ENCODE assay signal across 8 mouse cellular contexts in genomic region chr16:13668402-13669108, GRCm38 (mm10). TPM values are rescaled to one million over a fixed set of nuclear protein-coding genes. Genes with fewer than 3 reads are reported as not detected.
A peak's percentile ranks its signal among the peaks of the same experiment; 100 is the strongest.
DNase-seq lines count a peak whose midpoint lies in the region; ATAC-seq and TF ChIP-seq lines count a peak whose summit lies in the region.

No protein-coding gene starts in this region.

- WGBS in embryonic facial prominence, embryonic 11.5 days = 81% methylated on average over 10 of the region's 10 CpGs
- WGBS in intestine, embryonic 16.5 days = 77% methylated on average over 10 of the region's 10 CpGs
- WGBS in neural tube, embryonic 12.5 days = 82% methylated on average over 10 of the region's 10 CpGs

- H3K79me2 ChIP-seq in CH12.LX (replicated peaks; ENCODE audit: control insufficient read depth, extremely low read depth, insufficient read depth, poor library complexity, severe bottlenecking) = peaks cover 25% of the 10 kb centered on the region

- TF ChIP-seq EP300 in CH12.LX (IDR thresholded peaks at IDR 0.05; ENCODE audit: low read length) = no peak

- no peak for TF ChIP-seq POLR2A in CH12.LX (IDR thresholded peaks at IDR 0.05; ENCODE audit: low read depth, low read length)

- DNase-seq in heart, adult 11 months = peak; percentile 88
- no peak for DNase-seq in heart, adult 9 months (ENCODE audit: low spot score in 2 of 2)
- DNase-seq in CH12.LX (ENCODE audit: extremely low read depth) = no peak
- no peak for DNase-seq in embryonic facial prominence, embryonic 11.5 days (ENCODE audit: low spot score)
- DNase-seq in gastrocnemius, postnatal 4 days (ENCODE audit: low spot score in 2 of 2) = no peak

- TF ChIP-seq CTCF in CH12.LX (conservative IDR thresholded peaks at IDR 0.05 in 1 of 2, IDR thresholded peaks at IDR 0.05 in 1 of 2; ENCODE audit: low read depth in 2 of 2, low read length in 2 of 2) = no peak

- dilution Hi-C loops in CH12.LX (cut with MboI; ENCODE audit: extremely low pct_ligation_motif_present, extremely low pct_unique_long_range_greater_than_20kb, low sequenced_read_pairs) = no loop called here

- H3K4me1 ChIP-seq in CH12.LX (ENCODE audit: control insufficient read depth in 1 of 2, insufficient read depth in 2 of 2) = peaks cover 5 to 44% of the 10 kb centered on the region in 2 experiments
- no peaks in the 10 kb centered on the region for H3K4me1 ChIP-seq in embryonic facial prominence, embryonic 11.5 days (ENCODE audit: control insufficient read depth, insufficient read depth, low read length)
- H3K4me1 ChIP-seq in intestine, embryonic 16.5 days (ENCODE audit: control insufficient read depth, insufficient read depth, low read length) = peaks cover 7% of the 10 kb centered on the region; the same call in 1 of the 2 replicates
- peaks cover 15% of the 10 kb centered on the region for H3K4me1 ChIP-seq in neural tube, embryonic 12.5 days

- H3K9ac ChIP-seq in CH12.LX (ENCODE audit: insufficient read depth, low read depth) = peak overlapping the region; percentile 26; the same call in 1 of the 2 replicates
- H3K9ac ChIP-seq in embryonic facial prominence, embryonic 11.5 days (replicated peaks; ENCODE audit: low read length) = peak overlapping the region; percentile 79; the same call in 1 of the 2 replicates
- peak overlapping the region; percentile 78 for H3K9ac ChIP-seq in intestine, embryonic 16.5 days (ENCODE audit: low read depth, low read length)
- H3K9ac ChIP-seq in neural tube, embryonic 12.5 days = no peak overlapping the region

- H3K4me2 ChIP-seq in CH12.LX (ENCODE audit: insufficient read depth, low read depth, poor library complexity, severe bottlenecking) = 0 out of 2 replicates have a peak overlapping the region, but pooled peaks have one; percentile 17
- H3K4me2 ChIP-seq in embryonic facial prominence, embryonic 11.5 days (ENCODE audit: low read depth, low read length) = no peak overlapping the region
- peak overlapping the region; percentile 41; the same call in 1 of the 2 replicates for H3K4me2 ChIP-seq in intestine, embryonic 16.5 days (ENCODE audit: low read depth, low read length)
- H3K4me2 ChIP-seq in neural tube, embryonic 12.5 days (replicated peaks) = peak overlapping the region; percentile 86

- no peak for TF ChIP-seq RAD21 in CH12.LX (IDR thresholded peaks at IDR 0.05; ENCODE audit: low read depth, low read length)

- peak overlapping the region in 2 of 3 experiments; percentile 73 to 97 for H3K4me3 ChIP-seq in CH12.LX (replicated peaks in 1 of 3; ENCODE audit: low read depth in 2 of 3, low read length in 2 of 3, poor library complexity in 1 of 3)
- no peak overlapping the region; the same call in 1 of the 2 replicates for H3K4me3 ChIP-seq in embryonic facial prominence, embryonic 11.5 days (ENCODE audit: low read depth, low read length)
- peak overlapping the region; percentile 72 for H3K4me3 ChIP-seq in intestine, embryonic 16.5 days (ENCODE audit: low read length)
- no peak overlapping the region for H3K4me3 ChIP-seq in neural tube, embryonic 12.5 days

- no peak for ATAC-seq in embryonic facial prominence, embryonic 11.5 days (replicated peaks; ENCODE audit: insufficient number of reproducible peaks, low FRiP score, low TSS enrichment, low read depth)
- ATAC-seq in intestine, embryonic 16.5 days = no peak
- ATAC-seq in neural tube, embryonic 12.5 days (ENCODE audit: low FRiP score, low read depth) = no peak
- no peak for ATAC-seq in inflammation-experienced regulatory T-cells, adult 6 months

- no peaks in the 10 kb centered on the region for H3K27me3 ChIP-seq in CH12.LX (replicated peaks)
- H3K27me3 ChIP-seq in embryonic facial prominence, embryonic 11.5 days (ENCODE audit: control insufficient read depth, insufficient read depth, low read length) = no peaks in the 10 kb centered on the region
- no peaks in the 10 kb centered on the region for H3K27me3 ChIP-seq in intestine, embryonic 16.5 days (replicated peaks; ENCODE audit: control insufficient read depth, insufficient read depth, low read length)
- H3K27me3 ChIP-seq in neural tube, embryonic 12.5 days (replicated peaks) = no peaks in the 10 kb centered on the region

- no peak overlapping the region for H3K27ac ChIP-seq in CH12.LX (ENCODE audit: insufficient read depth, low read depth)
- H3K27ac ChIP-seq in embryonic facial prominence, embryonic 11.5 days (replicated peaks; ENCODE audit: low read depth, low read length) = no peak overlapping the region
- no peak overlapping the region; the same call in none of the 2 replicates for H3K27ac ChIP-seq in intestine, embryonic 16.5 days (ENCODE audit: low read length)
- H3K27ac ChIP-seq in neural tube, embryonic 12.5 days = no peak overlapping the region

- in situ Hi-C loops in CH12.LX (cut with MboI; ENCODE audit: low pct_ligation_motif_present, low pct_unique_long_range_greater_than_20kb, low sequenced_read_pairs) = no loop called here

- peaks cover 16 to 25% of the 10 kb centered on the region in 2 experiments for H3K36me3 ChIP-seq in CH12.LX (replicated peaks in 1 of 2; ENCODE audit: control insufficient read depth in 1 of 2, insufficient read depth in 1 of 2, low read length in 1 of 2)
- no peaks in the 10 kb centered on the region for H3K36me3 ChIP-seq in embryonic facial prominence, embryonic 11.5 days (replicated peaks; ENCODE audit: control insufficient read depth, insufficient read depth, low read depth, low read length)
- no peaks in the 10 kb centered on the region for H3K36me3 ChIP-seq in intestine, embryonic 16.5 days (ENCODE audit: control insufficient read depth, insufficient read depth, low read length)
- peaks cover 13% of the 10 kb centered on the region; the same call in 1 of the 2 replicates for H3K36me3 ChIP-seq in neural tube, embryonic 12.5 days

- H3K9me3 ChIP-seq in CH12.LX (replicated peaks; ENCODE audit: low read length) = no peaks in the 10 kb centered on the region
- no peaks in the 10 kb centered on the region for H3K9me3 ChIP-seq in embryonic facial prominence, embryonic 11.5 days (replicated peaks; ENCODE audit: control insufficient read depth, low read length)
- H3K9me3 ChIP-seq in intestine, embryonic 16.5 days (ENCODE audit: control insufficient read depth, low read length) = no peaks in the 10 kb centered on the region
- H3K9me3 ChIP-seq in neural tube, embryonic 12.5 days = no peaks in the 10 kb centered on the region

TF ChIP-seq in CH12.LX, 34 proteins besides CTCF, POLR2A, EP300 and RAD21:
- TF ChIP-seq NRF1 (IDR thresholded peaks at IDR 0.05; ENCODE audit: low read depth, low read length) (no peak), USF1 (IDR thresholded peaks at IDR 0.05; ENCODE audit: low read depth, low read length) (no peak), UBTF (IDR thresholded peaks at IDR 0.05; ENCODE audit: low read depth, low read length) (no peak), MAFK (IDR thresholded peaks at IDR 0.05; ENCODE audit: insufficient replicate concordance, low read length) (no peak), SIN3A (IDR thresholded peaks at IDR 0.05; ENCODE audit: low read length) (no peak), KAT2A (IDR thresholded peaks at IDR 0.05; ENCODE audit: insufficient replicate concordance, low read length) (no peak), JUND (conservative IDR thresholded peaks at IDR 0.05; ENCODE audit: low read depth, low read length) (no peak), MYC (IDR thresholded peaks at IDR 0.05; ENCODE audit: low read depth, low read length) (no peak), PAX5 (IDR thresholded peaks at IDR 0.05; ENCODE audit: low read length) (no peak), TBP (conservative IDR thresholded peaks at IDR 0.05; ENCODE audit: low read depth, low read length) (no peak), ZMIZ1 (IDR thresholded peaks at IDR 0.05; ENCODE audit: low read depth, low read length) (no peak)
TF ChIP-seq in CH12.LX: peak in this region for 0.

RNA-seq across cellular contexts. Expression of gene Parn, which starts 0.6 kb away (rescaled TPM):
- 56.9 and 62.6 TPM in 2 replicates for total RNA-seq in CH12.LX (2012; rRNA removed)
- total RNA-seq in CH12.LX (2014; rRNA removed) = 43.1 and 48.7 TPM in 2 replicates
- polyA plus RNA-seq in CH12.LX (2012; ENCODE audit: insufficient read length, low read depth) = 88.6 and 90.5 TPM in 2 replicates
- 42.4 and 45.8 TPM in 2 replicates for polyA plus RNA-seq in embryonic facial prominence, embryonic 11.5 days (2014; fragmentation: Nextera tagmentation; extraction: Ambion mirVana)
- polyA plus RNA-seq in intestine, embryonic 16.5 days (2015; fragmentation: Nextera tagmentation; extraction: Ambion mirVana) = 35.8 and 39.4 TPM in 2 replicates
- 37.8 and 41.9 TPM in 2 replicates for polyA plus RNA-seq in neural tube, embryonic 12.5 days (2016; fragmentation: Nextera tagmentation; extraction: Ambion mirVana)
- 10 to 100 TPM; 17.5 to 19.9 TPM for total RNA-seq in gastrocnemius, postnatal 4 days (2021)
- 10 to 100 TPM; 26.6 to 38.2 (median 37.3) TPM for polyA plus RNA-seq in inflammation-experienced regulatory T-cells, adult 6 months (2017; shearing (Covaris generic))

RNA-seq across cellular contexts. Expression of gene Bfar, which starts 3.1 kb away (rescaled TPM):
- total RNA-seq in CH12.LX (2012; rRNA removed) (44.4 and 44.9 TPM in 2 replicates), CH12.LX (2014; rRNA removed) (41.0 and 43.9 TPM in 2 replicates)
- polyA plus RNA-seq in CH12.LX (2012; ENCODE audit: insufficient read length, low read depth) = 42.6 and 43.1 TPM in 2 replicates
- polyA plus RNA-seq in embryonic facial prominence, embryonic 11.5 days (2014; fragmentation: Nextera tagmentation; extraction: Ambion mirVana) = 38.6 and 40.3 TPM in 2 replicates
- polyA plus RNA-seq in intestine, embryonic 16.5 days (2015; fragmentation: Nextera tagmentation; extraction: Ambion mirVana) = 36.6 and 38.3 TPM in 2 replicates
- polyA plus RNA-seq in neural tube, embryonic 12.5 days (2016; fragmentation: Nextera tagmentation; extraction: Ambion mirVana) = 44.9 and 50.5 TPM in 2 replicates
- total RNA-seq in gastrocnemius, postnatal 4 days (2021) = 10 to 100 TPM; 35.5 to 41.0 TPM
- 10 to 100 TPM; 43.7 to 64.9 (median 51.1) TPM for polyA plus RNA-seq in inflammation-experienced regulatory T-cells, adult 6 months (2017; shearing (Covaris generic))

RNA-seq across cellular contexts. Expression of gene 3110001I22Rik, which starts 3.2 kb away (rescaled TPM):
- total RNA-seq in CH12.LX (2012; rRNA removed) (5.6 and 9.0 TPM in 2 replicates), CH12.LX (2014; rRNA removed) (24.2 and 25.4 TPM in 2 replicates)
- 10.8 TPM in 2 replicates for polyA plus RNA-seq in CH12.LX (2012; ENCODE audit: insufficient read length, low read depth)
- 10.9 and 11.8 TPM in 2 replicates for polyA plus RNA-seq in embryonic facial prominence, embryonic 11.5 days (2014; fragmentation: Nextera tagmentation; extraction: Ambion mirVana)
- polyA plus RNA-seq in intestine, embryonic 16.5 days (2015; fragmentation: Nextera tagmentation; extraction: Ambion mirVana) = 3.4 and 4.1 TPM in 2 replicates
- 8.2 and 9.0 TPM in 2 replicates for polyA plus RNA-seq in neural tube, embryonic 12.5 days (2016; fragmentation: Nextera tagmentation; extraction: Ambion mirVana)
- 1 to 10 TPM; 3.7 to 4.0 TPM for total RNA-seq in gastrocnemius, postnatal 4 days (2021)
- 1 to 10 TPM; 7.5 to 9.0 (median 8.4) TPM for polyA plus RNA-seq in inflammation-experienced regulatory T-cells, adult 6 months (2017; shearing (Covaris generic))

Comparison
In these comparisons a context has a peak if more than half of its experiments do, and no peak if none do; other contexts are left out.
1. H3K4me3 ChIP-seq: peak in CH12.LX (2 of 3) and intestine, embryonic 16.5 days (single experiment); none in embryonic facial prominence, embryonic 11.5 days (single experiment) and neural tube, embryonic 12.5 days (single experiment).